Mouse (Mus musculus) megakaryocyte, embryonic 14.5 days (primary cell): ENCODE results near the gene H2-T3.

Experiments
- FLI1 ChIP-seq: IDR thresholded peaks from 2 replicates; pipeline ENCODE4 v1.6.1; 2012; ENCODE audit warnings: low read length, inconsistent platforms, mixed read lengths
- GATA1 ChIP-seq: IDR thresholded peaks from 3 replicates; pipeline ENCODE4 v1.6.1; 2012; ENCODE audit warnings: mixed read lengths, low read length, inconsistent platforms, borderline replicate concordance

GRCm38 (mm10) chr17:36169753-36170152 is 20.3 kb downstream of the H2-T3 start:
- TF ChIP-seq GATA1 (no peak), FLI1 (no peak)
